Mouse (Mus musculus) heart, postnatal 0 days (tissue): ENCODE measurements around the gene Dtx3l. TPM values are rescaled to one million over a fixed set of nuclear protein-coding genes. Genes with fewer than 3 reads are reported as not detected.

Experiments used
- ATAC-seq: fragments of 200-750 bp; cut with Nextera tagmentation; 2 replicates; pipeline ENCODE4 v1.8.0; 2017; ENCODE audit warnings: low read depth, moderate number of reproducible peaks, moderate library complexity; ENCODE audit not compliant: insufficient read depth
- DNase-seq: peaks from one replicate; pipeline ENCODE4 v3.0.0-alpha.2; 2016; ENCODE audit warnings: low spot score
- H3K27ac ChIP-seq: fragments of 300-500 bp; sonication (generic); 2 replicates; pipeline ENCODE4 v1.5.1; 2014; ENCODE audit warnings: low read depth, mild to moderate bottlenecking
- H3K27me3 ChIP-seq: fragments of 300-500 bp; sonication (generic); 2 replicates; pipeline ENCODE4 v1.6.1; 2014; ENCODE audit warnings: low read length, mixed read lengths; ENCODE audit not compliant: control insufficient read depth, insufficient read depth
- H3K36me3 ChIP-seq: fragments of 300-500 bp; sonication (generic); replicated peaks from 2 replicates; pipeline ENCODE4 v1.6.1; 2014; ENCODE audit warnings: low read length, mixed read lengths; ENCODE audit not compliant: control insufficient read depth, insufficient read depth
- H3K4me1 ChIP-seq: fragments of 300-500 bp; sonication (generic); 2 replicates; pipeline ENCODE4 v1.6.1; 2014; ENCODE audit warnings: antibody characterized with exemption; ENCODE audit not compliant: control insufficient read depth, insufficient read depth
- H3K4me2 ChIP-seq: fragments of 300-500 bp; sonication (generic); 2 replicates; pipeline ENCODE4 v1.6.1; 2014; ENCODE audit warnings: low read depth, mild to moderate bottlenecking, low read length, moderate library complexity
- H3K4me3 ChIP-seq: fragments of 300-500 bp; sonication (generic); 2 replicates; pipeline ENCODE4 v1.5.1; 2014; ENCODE audit warnings: low read depth, low read length
- H3K9ac ChIP-seq: fragments of 300-500 bp; sonication (generic); replicated peaks from 2 replicates; pipeline ENCODE4 v1.6.1; 2014; ENCODE audit warnings: low read depth, low read length, mixed read lengths
- H3K9me3 ChIP-seq: fragments of 300-500 bp; sonication (generic); replicated peaks from 2 replicates; pipeline ENCODE4 v1.6.1; 2016; ENCODE audit warnings: low read length; ENCODE audit not compliant: control insufficient read depth
- CTCF ChIP-seq: IDR thresholded peaks from 2 replicates; pipeline ENCODE4 v1.5.1; 2016; ENCODE audit warnings: antibody characterized with exemption, control low read depth, low read depth
- EP300 ChIP-seq: IDR thresholded peaks from 2 replicates; pipeline ENCODE4 v1.6.1; 2016; ENCODE audit warnings: antibody characterized with exemption, low read depth
- WGBS: fragments of 180-500 bp; shearing (Covaris S2); extraction: QIAGEN DNeasy Blood & Tissue Kit; methylation state at CpG from one replicate; pipeline ENCODE4 v1.1.7; 2014; 5-methylcytosine and 5-hydroxymethylcytosine counted together
- polyA plus RNA-seq: library from polyadenylated mRNA; unstranded; fragments of >200 nt; fragmentation: Nextera tagmentation; extraction: Ambion mirVana; gene quantifications from 2 replicates; pipeline ENCODE4 v1.2.1, GENCODE M21; 2015
- total RNA-seq: library from RNA; depleted of rRNA; stranded (reverse); fragments of >200 nt; gene quantifications from 2 replicates; pipeline ENCODE4 v1.2.3, GENCODE M21; 2014; ENCODE audit warnings: low replicate concordance

Dtx3l gene
- total and polyA plus RNA-seq, 2 experiments from 2014 or later = 5.6 to 8.1 TPM

DNA sequence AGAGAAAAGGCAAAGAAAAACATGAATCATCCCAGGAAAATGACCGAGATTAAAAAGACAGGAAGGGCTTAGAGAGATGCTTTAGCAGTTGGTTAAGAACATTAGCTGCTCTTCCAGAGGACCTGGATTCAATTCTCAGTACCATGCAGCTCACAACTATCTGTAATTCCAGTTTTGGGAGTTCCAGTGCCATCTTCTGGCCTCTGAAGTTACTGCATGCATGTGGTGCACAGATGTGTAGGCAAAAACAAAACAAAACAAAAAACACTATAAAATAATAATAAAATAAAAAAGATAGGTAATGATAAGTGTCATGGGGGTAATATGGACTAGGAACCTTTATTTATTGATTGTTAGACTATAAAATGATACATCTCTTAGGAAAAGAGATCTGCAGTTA, 25.4 kb downstream of the Dtx3l start:
- DNase-seq (no peak), ATAC-seq (no peak)
- no peak overlapping the region for H3K9ac ChIP-seq
- 74% methylated on average over 1 of the region's 1 CpGs for WGBS
- H3K27me3 ChIP-seq = no peaks in the 10 kb centered on the region
- TF ChIP-seq CTCF = peak; percentile 46
- TF ChIP-seq EP300 = no peak
- H3K27ac ChIP-seq = no peak overlapping the region
- H3K36me3 ChIP-seq = no peaks in the 10 kb centered on the region
- H3K4me2 ChIP-seq = no peak overlapping the region
- H3K4me3 ChIP-seq = no peak overlapping the region
- H3K9me3 ChIP-seq = no peaks in the 10 kb centered on the region
- H3K4me1 ChIP-seq = peaks cover 7% of the 10 kb centered on the region; the same call in 1 of the 2 replicates

- H3K4me2 ChIP-seq = no peak overlapping the region
- H3K9me3 ChIP-seq = no peaks in the 10 kb centered on the region
- peaks cover 15% of the 10 kb centered on the region; the same call in 1 of the 2 replicates for H3K4me1 ChIP-seq
- DNase-seq (no peak), ATAC-seq (no peak)
- TF ChIP-seq CTCF (no peak), EP300 (no peak)
- H3K27me3 ChIP-seq = no peaks in the 10 kb centered on the region
- H3K27ac ChIP-seq = no peak overlapping the region
- no peaks in the 10 kb centered on the region for H3K36me3 ChIP-seq
- 32% methylated on average over 3 of the region's 3 CpGs for WGBS
- no peak overlapping the region for H3K4me3 ChIP-seq
- H3K9ac ChIP-seq = no peak overlapping the region
Measured at GRCm38 (mm10) chr16:35911449-35911848, 27.5 kb downstream of the Dtx3l start.

- DNase-seq = peak; percentile 80
- WGBS = 17% methylated on average over 4 of the region's 4 CpGs
- H3K27ac ChIP-seq = peak overlapping the region; percentile 94
Measured at GRCm38 (mm10) chr16:35907432-35908201, 31.3 kb downstream of the Dtx3l start.

DNA sequence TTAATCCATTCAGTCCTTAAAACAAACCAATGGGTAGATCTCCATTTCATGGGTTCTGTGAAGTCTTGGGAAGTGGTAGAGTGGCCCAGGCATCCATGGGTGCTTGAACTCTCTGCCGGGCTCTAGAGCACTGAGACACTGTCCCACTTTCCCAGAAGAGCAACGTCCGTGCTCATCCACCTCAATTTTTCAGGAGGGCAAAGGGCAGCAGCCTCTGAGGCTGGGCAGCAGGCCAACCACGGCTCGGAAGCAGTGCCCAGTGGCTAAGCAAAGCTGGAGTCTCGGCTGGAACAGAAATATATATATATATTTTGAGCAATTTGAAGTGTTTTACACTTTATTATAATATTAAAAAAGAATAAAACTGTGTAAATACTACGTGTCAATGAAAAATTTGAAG, 32.1 kb downstream of the Dtx3l start:
- peaks cover 8% of the 10 kb centered on the region; the same call in 1 of the 2 replicates for H3K4me1 ChIP-seq
- no peaks in the 10 kb centered on the region for H3K9me3 ChIP-seq
- no peaks in the 10 kb centered on the region for H3K27me3 ChIP-seq
- H3K9ac ChIP-seq = no peak overlapping the region
- no peak for TF ChIP-seq CTCF
- no peak for TF ChIP-seq EP300
- peak overlapping the region; percentile 94 for H3K27ac ChIP-seq
- WGBS = 53% methylated on average over 7 of the region's 7 CpGs
- H3K4me2 ChIP-seq = no peak overlapping the region
- no peak overlapping the region for H3K4me3 ChIP-seq
- ATAC-seq (no peak), DNase-seq (no peak)
- H3K36me3 ChIP-seq = no peaks in the 10 kb centered on the region

More at GRCm38 (mm10) chr16:35907432-35908201, 31.3 kb downstream of the Dtx3l start:
- H3K27me3 ChIP-seq = no peaks in the 10 kb centered on the region
- H3K9me3 ChIP-seq = no peaks in the 10 kb centered on the region
- ATAC-seq = peak; percentile 92
- no peak overlapping the region for H3K4me2 ChIP-seq
- H3K36me3 ChIP-seq = no peaks in the 10 kb centered on the region
- TF ChIP-seq CTCF (no peak), EP300 (peak; percentile 86)
- H3K4me3 ChIP-seq = no peak overlapping the region
- peaks cover 8% of the 10 kb centered on the region; the same call in 1 of the 2 replicates for H3K4me1 ChIP-seq
- 0 out of 2 replicates have a peak overlapping the region, but pooled peaks have one; percentile 16 for H3K9ac ChIP-seq

DNA sequence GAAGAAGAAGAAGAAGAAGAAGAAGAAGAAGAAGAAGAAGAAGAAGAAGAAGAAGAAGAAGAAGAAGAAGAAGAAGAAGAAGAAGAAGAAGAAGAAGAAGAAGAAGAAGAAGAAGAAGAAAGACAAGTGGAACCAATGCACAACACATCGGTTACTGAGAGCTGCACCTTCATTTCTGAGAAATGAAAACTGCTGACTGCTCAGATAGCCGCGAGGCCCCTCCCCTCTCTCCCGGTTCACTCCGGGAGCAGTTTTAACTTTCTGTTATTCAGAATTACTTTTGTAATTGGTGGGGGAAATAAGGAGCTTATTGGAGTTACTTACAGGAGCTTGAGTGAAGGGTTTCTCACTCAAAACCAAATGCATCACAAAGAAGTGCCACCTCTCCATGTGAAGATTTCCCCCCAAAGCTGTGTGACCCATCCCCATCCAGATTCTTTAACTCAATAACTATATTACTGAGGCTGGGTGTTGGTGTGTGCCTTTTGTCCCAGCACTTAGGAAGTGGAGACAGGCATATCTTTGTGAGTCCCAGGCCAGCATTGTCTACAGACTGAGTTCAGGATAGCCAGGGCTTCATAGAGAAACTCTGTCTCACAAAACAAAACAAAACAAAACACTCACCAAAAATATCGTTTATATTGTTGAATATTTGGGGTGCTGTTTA, 33.0 kb downstream of the Dtx3l start:
- Histone ChIP-seq H3K27ac (no peak overlapping the region), H3K4me1 (peaks cover 8% of the 10 kb centered on the region; the same call in 1 of the 2 replicates), H3K9ac (no peak overlapping the region), H3K4me2 (no peak overlapping the region), H3K4me3 (no peak overlapping the region), H3K9me3 (no peaks in the 10 kb centered on the region), H3K36me3 (no peaks in the 10 kb centered on the region), H3K27me3 (no peaks in the 10 kb centered on the region)
- TF ChIP-seq EP300 (no peak), CTCF (no peak)
- DNase-seq (no peak), ATAC-seq (no peak)
- 54% methylated on average over 6 of the region's 6 CpGs for WGBS
